Mouse (Mus musculus): Measurements from ENCODE around the gene Tenm3. TPM values are rescaled to one million over a fixed set of nuclear protein-coding genes. Genes with fewer than 3 reads are reported as not detected.

Tenm3 gene
- polyA plus RNA-seq, 1 experiment from 2014 or later: 43.7 TPM

DNA sequence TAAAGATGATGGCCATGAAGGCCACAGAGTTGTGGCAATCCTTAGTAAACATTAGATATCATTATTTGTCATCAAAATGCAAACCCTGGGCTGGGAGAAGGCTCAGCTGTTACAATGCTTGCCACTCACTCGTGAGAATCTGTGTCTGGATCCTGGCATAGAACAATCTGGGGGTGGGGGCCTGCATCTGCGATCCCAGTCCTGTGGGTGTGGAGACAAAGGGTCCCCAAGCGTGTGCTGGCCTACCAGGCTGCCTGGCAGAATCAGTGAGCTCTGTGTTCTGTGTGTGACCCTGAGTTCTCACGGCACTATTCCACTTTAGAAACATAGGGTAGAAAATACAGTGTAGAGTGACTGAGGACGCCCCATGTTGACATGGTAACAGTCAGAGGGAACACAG, 468.6 kb downstream of the Tenm3 start:
- H3K36me3 ChIP-seq (replicated peaks; ENCODE audit: control insufficient read depth, insufficient read depth): no peaks in the 10 kb centered on the region
- ATAC-seq (ENCODE audit: low FRiP score) (peak; percentile 35; the same call in 1 of the 2 replicates), DNase-seq (ENCODE audit: low spot score) (no peak)
- peaks cover 14% of the 10 kb centered on the region; the same call in 1 of the 2 replicates for H3K4me1 ChIP-seq (replicated peaks; ENCODE audit: control insufficient read depth, insufficient read depth, low read length)
- H3K4me2 ChIP-seq (replicated peaks): no peak overlapping the region
- H3K9ac ChIP-seq: no peak overlapping the region
- H3K9me3 ChIP-seq (ENCODE audit: control insufficient read depth, low read length): no peaks in the 10 kb centered on the region
- no peak overlapping the region for H3K27ac ChIP-seq
- H3K4me3 ChIP-seq (replicated peaks; ENCODE audit: low read length): no peak overlapping the region
- 44% methylated on average over 5 of the region's 5 CpGs for WGBS
- H3K27me3 ChIP-seq (ENCODE audit: control insufficient read depth, insufficient read depth, low read length): no peaks in the 10 kb centered on the region

GRCm38 (mm10) chr8:48373404-48373803, 470.3 kb downstream of the Tenm3 start:
- Histone ChIP-seq H3K27me3 (ENCODE audit: control insufficient read depth, insufficient read depth, low read length) (no peaks in the 10 kb centered on the region), H3K4me1 (replicated peaks; ENCODE audit: control insufficient read depth, insufficient read depth, low read length) (peaks cover 14% of the 10 kb centered on the region; the same call in 1 of the 2 replicates), H3K36me3 (replicated peaks; ENCODE audit: control insufficient read depth, insufficient read depth) (no peaks in the 10 kb centered on the region), H3K9ac (no peak overlapping the region), H3K9me3 (ENCODE audit: control insufficient read depth, low read length) (no peaks in the 10 kb centered on the region), H3K27ac (no peak overlapping the region), H3K4me3 (replicated peaks; ENCODE audit: low read length) (no peak overlapping the region), H3K4me2 (replicated peaks) (no peak overlapping the region)
- DNase-seq (ENCODE audit: low spot score): no peak
- no peak for ATAC-seq (ENCODE audit: low FRiP score)
- 92% methylated on average over 11 of the region's 11 CpGs for WGBS

DNA sequence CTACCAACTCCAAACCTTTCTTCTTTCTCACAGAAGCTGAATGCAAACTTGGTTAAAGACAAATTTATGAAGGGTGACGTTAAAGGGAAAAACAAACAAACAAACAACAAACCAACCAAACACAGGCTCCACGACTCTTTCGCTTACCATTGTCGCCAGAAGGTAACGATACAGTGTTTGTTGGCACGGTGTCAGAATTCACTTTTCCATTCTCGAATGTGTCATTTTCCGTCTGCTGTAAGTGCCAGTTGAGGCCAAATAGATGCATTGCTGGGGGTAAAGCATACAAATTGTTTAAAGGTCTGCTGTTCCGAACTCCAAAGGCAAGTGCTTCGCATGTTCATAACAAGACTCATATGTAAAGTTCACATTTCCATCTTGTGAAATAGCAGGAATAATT, 476.6 kb downstream of the Tenm3 start:
- Histone ChIP-seq H3K4me1 (replicated peaks; ENCODE audit: control insufficient read depth, insufficient read depth, low read length) (0 out of 2 replicates have a peak, but pooled peaks cover 9% of the 10 kb centered on the region), H3K27me3 (ENCODE audit: control insufficient read depth, insufficient read depth, low read length) (no peaks in the 10 kb centered on the region), H3K27ac (no peak overlapping the region), H3K4me3 (replicated peaks; ENCODE audit: low read length) (no peak overlapping the region), H3K36me3 (replicated peaks; ENCODE audit: control insufficient read depth, insufficient read depth) (no peaks in the 10 kb centered on the region), H3K4me2 (replicated peaks) (no peak overlapping the region), H3K9ac (no peak overlapping the region), H3K9me3 (ENCODE audit: control insufficient read depth, low read length) (no peaks in the 10 kb centered on the region)
- WGBS: 64% methylated on average over 10 of the region's 10 CpGs
- ATAC-seq (ENCODE audit: low FRiP score) (no peak), DNase-seq (ENCODE audit: low spot score) (no peak)

DNA sequence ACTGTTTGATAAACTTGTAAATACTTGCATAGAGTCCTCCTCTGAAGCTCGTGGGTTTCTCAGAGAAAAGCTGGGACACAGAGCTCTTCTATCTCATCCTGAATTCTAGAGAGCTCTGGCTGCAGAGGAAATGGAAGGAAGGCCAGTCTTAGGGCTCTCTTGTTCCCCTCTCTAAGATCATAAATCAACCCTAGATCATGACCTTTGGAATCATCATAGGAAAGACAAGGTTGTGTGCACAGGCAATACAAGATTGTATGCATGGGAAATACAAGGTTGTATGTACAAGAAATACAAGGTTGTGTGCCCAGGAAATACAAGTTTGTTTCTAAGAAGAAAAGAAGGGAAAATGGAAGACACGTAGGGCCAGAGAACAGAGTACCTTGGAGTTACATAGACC, 486.9 kb downstream of the Tenm3 start:
- H3K27me3 ChIP-seq (ENCODE audit: control insufficient read depth, insufficient read depth, low read length): no peaks in the 10 kb centered on the region
- H3K4me2 ChIP-seq (replicated peaks): no peak overlapping the region
- no peak overlapping the region for H3K27ac ChIP-seq
- WGBS: 85% methylated on average over 2 of the region's 2 CpGs
- 0 out of 2 replicates have a peak, but pooled peaks cover 8% of the 10 kb centered on the region for H3K9me3 ChIP-seq (ENCODE audit: control insufficient read depth, low read length)
- H3K4me1 ChIP-seq (replicated peaks; ENCODE audit: control insufficient read depth, insufficient read depth, low read length): no peaks in the 10 kb centered on the region
- ATAC-seq (ENCODE audit: low FRiP score) (no peak), DNase-seq (ENCODE audit: low spot score) (no peak)
- no peaks in the 10 kb centered on the region for H3K36me3 ChIP-seq (replicated peaks; ENCODE audit: control insufficient read depth, insufficient read depth)
- no peak overlapping the region for H3K9ac ChIP-seq
- H3K4me3 ChIP-seq (replicated peaks; ENCODE audit: low read length): no peak overlapping the region

DNA sequence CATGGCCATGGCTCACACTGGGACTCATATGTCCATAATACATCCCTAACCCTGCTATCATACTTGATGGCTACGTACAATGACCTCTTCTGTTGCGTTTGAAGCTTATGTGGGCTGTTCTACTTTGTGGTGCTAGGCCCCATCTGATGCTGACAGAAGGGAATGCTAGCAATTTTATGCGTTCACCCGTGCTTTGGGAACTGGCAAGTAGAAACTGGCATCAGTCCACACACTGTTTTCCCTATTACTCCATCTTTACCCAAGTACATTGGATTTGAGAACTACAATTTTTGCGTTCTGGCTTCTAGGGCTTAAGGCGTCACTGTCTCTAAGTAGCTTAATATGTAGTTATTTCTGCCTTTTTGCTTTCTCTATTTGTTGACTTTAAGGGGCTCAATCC, 490.3 kb downstream of the Tenm3 start:
- H3K4me3 ChIP-seq (replicated peaks; ENCODE audit: low read length): no peak overlapping the region
- DNase-seq (ENCODE audit: low spot score) (no peak), ATAC-seq (ENCODE audit: low FRiP score) (no peak)
- 91% methylated on average over 6 of the region's 6 CpGs for WGBS
- no peak overlapping the region for H3K4me2 ChIP-seq (replicated peaks)
- H3K36me3 ChIP-seq (replicated peaks; ENCODE audit: control insufficient read depth, insufficient read depth): no peaks in the 10 kb centered on the region
- H3K4me1 ChIP-seq (replicated peaks; ENCODE audit: control insufficient read depth, insufficient read depth, low read length): no peaks in the 10 kb centered on the region
- 0 out of 2 replicates have a peak, but pooled peaks cover 8% of the 10 kb centered on the region for H3K9me3 ChIP-seq (ENCODE audit: control insufficient read depth, low read length)
- H3K9ac ChIP-seq: no peak overlapping the region
- no peak overlapping the region for H3K27ac ChIP-seq
- H3K27me3 ChIP-seq (ENCODE audit: control insufficient read depth, insufficient read depth, low read length): no peaks in the 10 kb centered on the region

GRCm38 (mm10) chr8:48348901-48349300, 494.9 kb downstream of the Tenm3 start:
- no peak for ATAC-seq (ENCODE audit: low FRiP score)
- no peak for DNase-seq (ENCODE audit: low spot score)
- Histone ChIP-seq H3K36me3 (replicated peaks; ENCODE audit: control insufficient read depth, insufficient read depth) (no peaks in the 10 kb centered on the region), H3K27ac (no peak overlapping the region), H3K9ac (no peak overlapping the region), H3K27me3 (ENCODE audit: control insufficient read depth, insufficient read depth, low read length) (no peaks in the 10 kb centered on the region), H3K9me3 (ENCODE audit: control insufficient read depth, low read length) (0 out of 2 replicates have a peak, but pooled peaks cover 8% of the 10 kb centered on the region), H3K4me2 (replicated peaks) (no peak overlapping the region), H3K4me1 (replicated peaks; ENCODE audit: control insufficient read depth, insufficient read depth, low read length) (no peaks in the 10 kb centered on the region), H3K4me3 (replicated peaks; ENCODE audit: low read length) (no peak overlapping the region)
- 94% methylated on average over 5 of the region's 5 CpGs for WGBS

DNA sequence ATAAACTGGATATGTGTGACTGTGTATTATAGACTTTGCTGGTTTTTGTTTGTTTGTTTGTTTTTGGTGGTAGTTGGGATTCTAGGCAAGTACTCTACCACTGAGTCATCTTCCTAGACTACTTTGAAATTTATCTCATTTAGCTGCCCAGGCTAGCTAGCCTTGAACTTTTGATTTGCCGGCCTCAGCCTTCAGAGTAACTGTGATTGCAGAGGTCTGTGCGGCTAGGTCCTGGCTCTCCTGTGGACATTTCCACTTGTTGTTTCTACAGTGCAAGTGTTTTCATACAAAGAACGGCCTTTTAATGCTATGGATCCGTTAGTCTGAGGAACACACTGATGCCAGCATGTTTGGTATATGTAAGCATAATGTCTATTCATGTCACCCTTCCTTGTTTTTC, 495.4 kb downstream of the Tenm3 start:
- Histone ChIP-seq H3K27ac (no peak overlapping the region), H3K9ac (no peak overlapping the region), H3K4me3 (replicated peaks; ENCODE audit: low read length) (no peak overlapping the region), H3K4me2 (replicated peaks) (no peak overlapping the region), H3K27me3 (ENCODE audit: control insufficient read depth, insufficient read depth, low read length) (no peaks in the 10 kb centered on the region), H3K36me3 (replicated peaks; ENCODE audit: control insufficient read depth, insufficient read depth) (no peaks in the 10 kb centered on the region), H3K4me1 (replicated peaks; ENCODE audit: control insufficient read depth, insufficient read depth, low read length) (no peaks in the 10 kb centered on the region), H3K9me3 (ENCODE audit: control insufficient read depth, low read length) (0 out of 2 replicates have a peak, but pooled peaks cover 8% of the 10 kb centered on the region)
- WGBS: 97% methylated on average over 4 of the region's 4 CpGs
- DNase-seq (ENCODE audit: low spot score) (no peak), ATAC-seq (ENCODE audit: low FRiP score) (no peak)

DNA sequence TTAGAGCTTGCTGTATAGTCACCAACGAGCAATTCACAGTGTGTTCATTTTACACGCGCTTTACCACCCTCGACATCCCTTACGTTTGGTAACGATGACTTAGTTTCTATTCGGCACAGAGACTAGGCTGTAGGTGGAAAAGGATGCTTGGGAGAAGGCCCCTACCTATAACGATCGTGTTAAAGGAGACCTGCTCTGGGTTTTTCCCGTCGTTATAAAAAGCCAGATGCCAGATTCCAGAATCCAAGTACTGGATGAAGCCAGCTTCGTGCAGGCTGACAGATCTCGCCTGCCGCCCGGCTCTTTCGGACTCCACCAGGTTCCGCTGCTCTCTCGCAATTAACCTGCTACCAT, 500.7 kb downstream of the Tenm3 start:
- Histone ChIP-seq H3K27me3 (ENCODE audit: control insufficient read depth, insufficient read depth, low read length) (no peaks in the 10 kb centered on the region), H3K9me3 (ENCODE audit: control insufficient read depth, low read length) (no peaks in the 10 kb centered on the region), H3K4me3 (replicated peaks; ENCODE audit: low read length) (no peak overlapping the region), H3K4me2 (replicated peaks) (0 out of 2 replicates have a peak overlapping the region, but pooled peaks have one; percentile 48), H3K27ac (peak overlapping the region; percentile 62), H3K36me3 (replicated peaks; ENCODE audit: control insufficient read depth, insufficient read depth) (no peaks in the 10 kb centered on the region), H3K9ac (no peak overlapping the region), H3K4me1 (replicated peaks; ENCODE audit: control insufficient read depth, insufficient read depth, low read length) (peaks cover 12% of the 10 kb centered on the region; the same call in 1 of the 2 replicates)
- DNase-seq (ENCODE audit: low spot score) (no peak), ATAC-seq (ENCODE audit: low FRiP score) (no peak)
- WGBS: 64% methylated on average over 18 of the region's 18 CpGs

- H3K27me3 ChIP-seq (ENCODE audit: control insufficient read depth, insufficient read depth, low read length): no peaks in the 10 kb centered on the region
- 34% methylated on average over 30 of the region's 30 CpGs for WGBS
- H3K4me1 ChIP-seq (replicated peaks; ENCODE audit: control insufficient read depth, insufficient read depth, low read length): peaks cover 14% of the 10 kb centered on the region
- ATAC-seq (ENCODE audit: low FRiP score): peak; percentile 85
- H3K9ac ChIP-seq: peak overlapping the region; percentile 39; the same call in 1 of the 2 replicates
- peak overlapping the region; percentile 10 for H3K4me3 ChIP-seq (replicated peaks; ENCODE audit: low read length)
- H3K4me2 ChIP-seq (replicated peaks): peak overlapping the region; percentile 48
- peak overlapping the region; percentile 62 for H3K27ac ChIP-seq
- H3K36me3 ChIP-seq (replicated peaks; ENCODE audit: control insufficient read depth, insufficient read depth): no peaks in the 10 kb centered on the region
- no peaks in the 10 kb centered on the region for H3K9me3 ChIP-seq (ENCODE audit: control insufficient read depth, low read length)
- DNase-seq (ENCODE audit: low spot score): peak; percentile 65
Measured at GRCm38 (mm10) chr8:48342321-48343066, 501.3 kb downstream of the Tenm3 start.

Measured in hindbrain, embryonic 14.5 days (tissue).